Mouse (Mus musculus) embryonic fibroblast, embryonic 13.5 days (primary cell): ENCODE data around the gene Lce1c. TPM values are rescaled to one million over a fixed set of nuclear protein-coding genes. Genes with fewer than 3 reads are reported as not detected.
"Not testable (repeated sequence)": the region's sequence is repeated elsewhere in the genome, so short reads cannot be mapped to it uniquely, and the experiment has no call there.

Experiments used
- H3K27ac ChIP-seq: 2 replicates; pipeline ENCODE4 v1.5.1; 2012; ENCODE audit warnings: low read length, control low read depth, inconsistent platforms; ENCODE audit not compliant: insufficient read depth
- H3K4me1 ChIP-seq: 2 replicates; pipeline ENCODE4 v1.6.1; 2011; ENCODE audit warnings: low read length; ENCODE audit not compliant: control insufficient read depth, insufficient read depth
- H3K4me3 ChIP-seq: 2 replicates; pipeline ENCODE4 v1.5.1; 2011; ENCODE audit warnings: mild to moderate bottlenecking, control low read depth, low read length; ENCODE audit not compliant: insufficient read depth
- CTCF ChIP-seq: IDR thresholded peaks from 2 replicates; pipeline ENCODE4 v1.5.1; 2011; ENCODE audit warnings: mild to moderate bottlenecking, control low read depth, low read length, moderate library complexity, borderline replicate concordance; ENCODE audit not compliant: insufficient read depth
- POLR2A ChIP-seq: IDR thresholded peaks from 2 replicates; pipeline ENCODE4 v1.6.1; 2011; ENCODE audit warnings: low read depth, mild to moderate bottlenecking, control low read depth, low read length, moderate library complexity
- polyA plus RNA-seq: library from polyadenylated mRNA; stranded (reverse); fragments of >200 nt; gene quantifications from 2 replicates; pipeline ENCODE4 v1.2.4, GENCODE M21; 2011; ENCODE audit warnings: low read depth; ENCODE audit not compliant: missing spikeins, insufficient read length

Gene Lce1c
- polyA plus RNA-seq, result not detected in 2 replicates

DNA sequence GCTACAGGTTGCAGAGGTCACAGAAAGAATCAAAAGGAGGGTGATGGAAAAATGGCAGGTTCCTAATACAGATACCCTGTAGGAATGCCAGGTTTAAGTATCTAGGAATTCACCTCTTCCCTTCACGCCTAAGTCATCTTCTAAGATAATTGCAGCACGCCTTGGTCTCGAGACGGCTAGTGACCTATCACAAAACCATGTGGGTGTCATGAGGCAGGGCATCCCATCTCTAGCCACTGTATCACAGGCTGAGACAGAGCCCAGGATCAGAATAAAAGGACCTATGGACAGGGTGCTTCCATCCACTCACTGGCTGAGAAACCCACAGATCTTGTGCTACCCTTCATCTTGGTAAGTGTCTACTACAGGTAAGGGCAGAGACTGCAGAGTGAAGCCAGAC, at the start of gene Lce1c:
Gene Lce1c (plus strand): TSS at position 301 of the 400 bp plus-strand sequence.
- TF ChIP-seq POLR2A (no peak), CTCF (no peak)
- H3K27ac ChIP-seq, result no peak within 1 kb of the TSS
- no peak within 1 kb of the TSS for H3K4me3 ChIP-seq
- no peaks in the 10 kb centered on the region for H3K4me1 ChIP-seq

DNA sequence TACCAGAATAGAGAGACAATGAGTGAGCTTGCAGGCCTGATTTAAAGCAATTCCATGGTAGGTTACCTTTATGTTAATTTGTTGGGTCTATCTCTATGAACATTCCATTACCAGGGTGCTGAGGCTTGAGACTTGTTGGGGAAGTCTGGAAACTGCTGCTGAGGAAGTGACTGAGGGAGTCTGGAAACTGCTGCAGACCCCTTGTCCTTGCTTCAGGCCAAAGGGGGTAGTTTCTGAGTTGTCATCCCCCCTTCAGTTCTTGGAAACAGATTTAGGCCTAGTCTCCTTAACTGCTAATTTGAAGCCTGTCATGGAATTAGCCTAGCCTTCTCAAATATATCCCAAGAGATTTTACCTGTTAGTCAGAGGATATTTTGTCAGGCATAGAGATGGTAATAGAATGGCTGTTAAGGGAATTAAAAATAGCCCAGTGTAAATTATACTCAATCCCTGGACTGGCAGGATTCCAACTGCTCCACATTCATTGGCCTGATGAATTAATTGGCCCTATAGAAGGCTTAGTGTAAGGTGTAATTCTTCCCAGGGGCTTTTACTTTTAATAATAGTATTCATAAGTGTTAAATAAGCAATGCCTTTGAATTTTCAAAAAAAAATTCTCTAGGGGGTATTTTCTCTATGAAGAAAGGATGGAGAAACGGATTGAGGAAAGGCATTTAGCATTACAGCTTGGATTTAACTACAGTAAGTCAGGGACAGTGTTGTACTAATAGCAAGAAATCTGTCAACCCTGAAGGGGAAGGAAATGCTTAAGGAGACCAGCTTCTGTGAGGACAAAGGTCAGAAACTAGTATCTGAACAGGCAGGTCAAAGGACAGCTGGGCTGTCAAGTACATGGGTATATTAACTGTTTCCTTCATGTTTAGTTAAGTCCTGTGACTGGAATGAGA, 41.0 kb upstream of the Lce1c start:
- Histone ChIP-seq H3K4me1 (no peaks in the 10 kb centered on the region), H3K27ac (no peak overlapping the region), H3K4me3 (no peak overlapping the region)
- TF ChIP-seq POLR2A, result no peak
- TF ChIP-seq CTCF, result no peak

DNA sequence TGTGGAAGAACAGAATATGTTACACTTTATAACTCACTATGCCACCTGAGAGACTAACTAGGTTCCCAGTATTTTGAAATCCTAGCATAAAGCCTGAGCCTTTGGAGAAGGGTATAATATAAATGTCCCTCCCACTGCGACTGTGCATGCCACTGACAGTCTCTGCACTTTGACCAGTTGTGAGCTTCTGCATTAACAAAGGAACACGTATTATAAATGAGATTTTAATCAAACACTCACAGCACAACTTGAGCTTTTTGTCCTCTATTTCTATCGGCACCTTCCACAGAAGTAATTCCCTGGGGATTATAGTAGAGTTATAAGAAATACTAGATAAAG, 40.4 kb upstream of the Lce1c start:
- no peak overlapping the region for H3K27ac ChIP-seq
- TF ChIP-seq POLR2A, result no peak
- TF ChIP-seq CTCF, result no peak
- H3K4me3 ChIP-seq, result no peak overlapping the region
- no peaks in the 10 kb centered on the region for H3K4me1 ChIP-seq

DNA sequence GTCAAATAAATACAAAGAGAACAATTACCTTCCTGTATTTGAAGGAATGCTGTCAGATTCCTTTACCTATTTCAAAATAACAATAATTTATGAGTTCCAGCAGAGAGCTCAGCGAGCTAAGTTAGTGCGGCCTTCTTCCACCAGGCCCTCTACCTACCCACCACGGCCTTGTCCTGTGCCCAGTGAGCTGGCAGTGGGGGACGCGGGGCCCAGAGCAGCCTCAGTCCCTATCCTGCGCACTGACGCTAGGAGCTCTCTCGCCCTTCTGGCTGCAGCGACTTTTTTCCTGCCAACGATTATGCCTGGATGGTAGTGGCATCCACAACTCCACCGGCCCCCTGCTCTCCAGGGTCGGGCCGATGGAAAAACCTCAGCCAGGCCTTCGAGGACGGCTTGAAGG, 39.2 kb upstream of the Lce1c start:
- Histone ChIP-seq H3K27ac (no peak overlapping the region), H3K4me1 (no peaks in the 10 kb centered on the region), H3K4me3 (no peak overlapping the region)
- TF ChIP-seq POLR2A (no peak), CTCF (no peak)

DNA sequence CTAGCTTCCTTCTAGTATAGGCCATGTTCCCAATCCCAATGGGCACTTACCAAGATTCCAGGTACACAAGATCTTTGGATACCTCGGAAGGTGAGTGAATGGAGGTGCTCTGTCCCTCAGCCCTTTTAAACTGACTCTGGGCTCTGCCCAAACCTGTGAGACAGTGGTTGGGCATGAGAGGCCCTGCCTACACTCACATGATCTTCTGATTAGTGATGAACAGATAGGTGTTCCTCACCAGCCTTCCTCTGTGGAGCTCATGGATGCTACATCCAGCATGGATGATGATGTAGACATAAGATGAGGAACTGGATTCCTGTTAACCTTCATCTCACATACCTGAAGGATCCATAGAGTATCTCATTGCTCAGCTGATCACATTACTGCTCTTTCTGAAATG, 30.8 kb upstream of the Lce1c start, which contains the start of gene Lce1a1:
Gene Lce1a1 (minus strand): TSS at position 101 of the 400 bp plus-strand sequence.
- TF ChIP-seq POLR2A (no peak), CTCF (no peak)
- Histone ChIP-seq H3K27ac (no peak within 1 kb of the TSS), H3K4me3 (no peak within 1 kb of the TSS), H3K4me1 (no peaks in the 10 kb centered on the region)

DNA sequence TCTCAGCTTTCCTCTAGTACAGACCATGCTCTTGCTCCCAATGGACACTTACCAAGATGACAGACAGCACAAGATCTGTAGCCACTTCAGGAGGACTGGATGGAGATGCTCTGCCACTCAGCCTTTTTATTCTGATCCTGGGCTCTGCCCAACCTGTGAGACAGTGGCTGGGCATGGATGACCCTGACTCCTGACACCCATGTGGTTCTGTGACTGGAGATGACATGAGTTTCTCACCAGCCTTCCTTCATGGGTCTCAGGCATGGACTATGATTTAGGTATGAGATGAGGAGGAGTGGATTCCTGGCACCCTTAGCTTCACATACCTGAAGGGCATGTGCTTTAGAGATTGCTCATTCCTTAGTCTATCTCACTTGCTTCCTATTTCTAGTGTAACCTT, 22.2 kb upstream of the Lce1c start, which contains the start of gene Lce1b:
Gene Lce1b (minus strand): TSS at position 101 of the 400 bp plus-strand sequence.
- Histone ChIP-seq H3K4me1 (no peaks in the 10 kb centered on the region), H3K27ac (no peak within 1 kb of the TSS), H3K4me3 (no peak within 1 kb of the TSS)
- TF ChIP-seq POLR2A (no peak), CTCF (no peak)

DNA sequence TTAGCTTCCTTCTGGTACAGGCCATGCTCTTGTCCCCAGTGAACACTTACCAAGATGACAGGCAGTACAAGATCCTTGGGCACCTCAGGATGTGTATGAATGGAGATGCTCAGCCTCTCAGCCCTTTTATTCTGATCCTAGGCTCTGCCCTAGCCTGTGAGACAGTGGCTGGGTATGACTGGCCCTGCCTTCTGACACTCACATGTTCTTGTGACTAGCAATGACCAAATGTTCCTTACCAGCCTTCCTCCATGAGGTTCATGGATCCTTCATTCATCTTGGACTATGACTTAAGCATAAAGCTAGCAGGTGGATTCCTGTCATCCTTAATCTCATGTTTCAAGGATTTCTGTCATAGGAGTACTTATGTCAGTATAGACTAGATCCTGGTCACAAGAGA, 8.8 kb upstream of the Lce1c start, which contains the start of gene Lce1a2:
Gene Lce1a2 (minus strand): TSS at position 101 of the 400 bp plus-strand sequence.
- TF ChIP-seq POLR2A (no peak), CTCF (no peak)
- Histone ChIP-seq H3K4me3 (no peak within 1 kb of the TSS), H3K27ac (no peak within 1 kb of the TSS), H3K4me1 (no peaks in the 10 kb centered on the region)

DNA sequence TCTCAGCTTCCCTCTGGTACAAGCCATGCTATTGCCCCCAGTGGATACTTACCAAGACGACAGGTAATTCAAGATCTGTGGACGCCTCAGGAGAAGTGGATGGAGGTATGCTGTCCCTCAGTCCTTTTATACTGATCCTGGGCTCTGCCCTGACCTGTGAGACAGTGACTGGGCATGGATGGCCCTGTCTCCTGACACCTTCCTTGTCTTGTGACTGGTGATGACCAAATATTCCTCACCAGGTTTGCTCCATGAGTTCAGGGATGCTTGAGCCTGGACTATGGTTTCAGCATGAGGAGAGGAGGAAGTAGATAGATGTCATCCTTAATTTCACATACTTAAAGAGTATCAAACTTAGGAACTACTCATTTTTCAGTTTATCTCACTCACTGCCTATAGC, 8.1 kb downstream of the Lce1c start, which contains the start of gene Lce1d:
Gene Lce1d (minus strand): TSS at position 101 of the 400 bp plus-strand sequence.
- Histone ChIP-seq H3K4me1 (peaks cover 4% of the 10 kb centered on the region; the same call in 1 of the 2 replicates), H3K4me3 (no peak within 1 kb of the TSS), H3K27ac (no peak within 1 kb of the TSS)
- TF ChIP-seq POLR2A (no peak), CTCF (no peak)

DNA sequence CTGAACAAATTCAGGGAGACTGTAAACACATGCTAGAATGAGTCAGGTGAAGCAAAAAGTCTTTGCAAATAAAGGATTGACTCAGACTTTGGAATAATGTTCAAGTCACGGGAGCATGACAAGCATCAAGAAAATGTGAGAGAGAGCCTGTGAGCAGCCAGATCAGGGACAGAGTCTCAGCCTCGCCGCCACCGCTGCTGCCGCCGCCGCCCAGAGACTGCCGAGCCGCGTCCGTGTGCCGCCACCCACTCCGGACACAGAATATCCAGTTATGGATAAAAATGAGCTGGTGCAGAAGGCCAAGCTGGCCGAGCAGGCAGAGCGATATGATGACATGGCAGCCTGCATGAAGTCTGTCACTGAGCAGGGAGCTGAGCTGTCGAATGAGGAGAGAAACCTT, 10.1 kb downstream of the Lce1c start:
- not testable (repeated sequence) for H3K4me3 ChIP-seq, H3K4me1 ChIP-seq, H3K27ac ChIP-seq

DNA sequence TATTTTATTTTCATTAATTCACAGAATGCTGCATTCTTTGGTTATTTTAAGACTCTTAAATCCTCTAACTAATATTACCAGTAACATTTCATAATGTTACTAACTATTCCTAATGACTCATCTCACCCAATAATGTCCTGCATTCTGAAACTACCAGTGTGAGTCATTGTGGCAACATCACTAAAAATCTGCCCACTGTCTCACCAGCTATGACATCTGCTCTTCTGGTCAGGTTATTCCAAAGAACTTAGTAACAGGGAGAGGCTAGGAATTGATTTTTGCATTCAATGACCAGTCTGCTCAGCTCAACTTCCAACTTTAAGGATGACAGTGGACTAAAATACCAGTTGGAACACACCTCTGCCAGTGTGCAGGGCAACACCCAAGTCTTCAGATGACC, 12.6 kb downstream of the Lce1c start:
- Histone ChIP-seq H3K4me3 (no peak overlapping the region), H3K27ac (no peak overlapping the region), H3K4me1 (peaks cover 4% of the 10 kb centered on the region; the same call in 1 of the 2 replicates)
- TF ChIP-seq POLR2A, result no peak
- no peak for TF ChIP-seq CTCF

DNA sequence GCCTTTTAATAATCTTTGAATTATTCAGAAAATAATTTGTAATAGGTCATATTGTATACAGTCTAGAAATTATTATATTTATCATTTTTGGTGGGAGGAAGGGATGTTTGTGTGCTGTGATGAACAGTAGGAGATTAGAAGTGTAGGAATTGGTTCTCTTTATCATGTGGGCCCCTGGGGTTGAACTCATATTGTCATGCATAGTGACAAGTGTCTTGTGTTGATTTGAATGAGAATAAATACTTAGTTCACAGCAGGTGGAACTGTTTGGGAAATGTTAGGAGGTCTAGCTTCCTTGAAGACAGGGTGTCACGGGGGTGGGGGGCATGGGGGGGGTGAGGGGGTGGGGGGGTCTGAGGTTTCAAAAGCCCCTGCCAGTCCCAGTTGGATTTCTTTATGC, 15.6 kb downstream of the Lce1c start:
- peaks cover 4% of the 10 kb centered on the region; the same call in 1 of the 2 replicates for H3K4me1 ChIP-seq
- TF ChIP-seq POLR2A, result no peak
- no peak for TF ChIP-seq CTCF
- H3K27ac ChIP-seq, result no peak overlapping the region
- H3K4me3 ChIP-seq, result no peak overlapping the region
